In genomic region chr9:33350258-33350657, GRCm38 (mm10) we compare ENCODE assay signal across 12 mouse cellular contexts.
"Had no signal": no experiment of that assay in that cellular context is flagged by ENCODE, and none has a peak within 500 bp of the region (broad histone marks: within the 10 kb centered on the region; RNA-seq: fewer than 3 reads in every experiment).

No protein-coding gene starts in this region.

- H3K27ac ChIP-seq: layer of hippocampus, adult 2 months; limb, embryonic 12.5 days; liver, embryonic 15.5 days; midbrain, embryonic 13.5 days; neural tube, embryonic 15.5 days had no signal

- H3K4me1 ChIP-seq: limb, embryonic 12.5 days; liver, embryonic 15.5 days; midbrain, embryonic 13.5 days; neural tube, embryonic 15.5 days had no signal

- ATAC-seq: lung, postnatal 0 days; midbrain, embryonic 13.5 days had no signal

- H3K27me3 ChIP-seq: limb, embryonic 12.5 days; liver, embryonic 15.5 days; midbrain, embryonic 13.5 days; neural tube, embryonic 15.5 days had no signal

- H3K9ac ChIP-seq: limb, embryonic 12.5 days; liver, embryonic 15.5 days; midbrain, embryonic 13.5 days; neural tube, embryonic 15.5 days had no signal

- H3K9me3 ChIP-seq: limb, embryonic 12.5 days; liver, embryonic 15.5 days; midbrain, embryonic 13.5 days; neural tube, embryonic 15.5 days had no signal

- DNase-seq: lung, adult 2 months; lung, postnatal 36 days; right cerebral cortex, adult 18-20 months; right cerebral cortex, postnatal 25 days; thymus, postnatal 14 days had no signal

- H3K4me3 ChIP-seq: layer of hippocampus, adult 2 months; limb, embryonic 12.5 days; liver, embryonic 15.5 days; midbrain, embryonic 13.5 days; neural tube, embryonic 15.5 days had no signal

- H3K4me2 ChIP-seq: limb, embryonic 12.5 days; liver, embryonic 11.5 days; liver, embryonic 15.5 days; midbrain, embryonic 13.5 days; neural tube, embryonic 15.5 days had no signal

- H3K36me3 ChIP-seq: limb, embryonic 12.5 days; liver, embryonic 15.5 days; midbrain, embryonic 13.5 days; neural tube, embryonic 15.5 days had no signal
